Mouse (Mus musculus) lung, adult 2 months (tissue): ENCODE measurements around the gene Pld6.

Source experiments
- CTCF ChIP-seq: fragments of 200-500 bp; IDR thresholded peaks from 2 replicates; pipeline ENCODE4 v1.5.1; 2011; ENCODE audit warnings: mild to moderate bottlenecking, low read length, control low read depth; ENCODE audit not compliant: insufficient read depth
- POLR2A ChIP-seq: fragments of 200-500 bp; IDR thresholded peaks from 2 replicates; pipeline ENCODE4 v1.6.1; 2011; ENCODE audit warnings: low read depth, mild to moderate bottlenecking, control low read depth, low read length, borderline replicate concordance; ENCODE audit errors: extremely low read depth

GRCm38 (mm10) chr11:59737250-59737649, 50.2 kb downstream of the Pld6 start:
- no peak for TF ChIP-seq CTCF
- no peak for TF ChIP-seq POLR2A
